Mouse (Mus musculus) hindbrain, embryonic 10.5 days (tissue): ENCODE data around the gene Cpm. TPM values are rescaled to one million over a fixed set of nuclear protein-coding genes. Genes with fewer than 3 reads are reported as not detected.
"Not testable (repeated sequence)": the region's sequence is repeated elsewhere in the genome, so short reads cannot be mapped to it uniquely, and the experiment has no call there.

Source experiments
- DNase-seq: peaks from one replicate; pipeline ENCODE4 v3.0.0-alpha.2; 2017; ENCODE audit warnings: low spot score
- H3K27ac ChIP-seq: fragments of 300-500 bp; sonication (generic); 2 replicates; pipeline ENCODE4 v1.5.1; 2016; ENCODE audit warnings: mild to moderate bottlenecking, moderate library complexity
- H3K27me3 ChIP-seq: fragments of 300-500 bp; sonication (generic); 2 replicates; pipeline ENCODE4 v1.6.1; 2016; ENCODE audit warnings: mild to moderate bottlenecking; ENCODE audit not compliant: poor library complexity, insufficient read depth, severe bottlenecking
- H3K36me3 ChIP-seq: fragments of 300-500 bp; sonication (generic); 2 replicates; pipeline ENCODE4 v1.6.1; 2016; ENCODE audit warnings: mild to moderate bottlenecking, moderate library complexity
- H3K4me1 ChIP-seq: fragments of 300-500 bp; sonication (generic); replicated peaks from 2 replicates; pipeline ENCODE4 v1.6.1; 2016; ENCODE audit warnings: mild to moderate bottlenecking
- H3K4me3 ChIP-seq: fragments of 300-500 bp; sonication (generic); 2 replicates; pipeline ENCODE4 v1.5.1; 2016; ENCODE audit warnings: mild to moderate bottlenecking, moderate library complexity
- H3K9me3 ChIP-seq: fragments of 300-500 bp; sonication (generic); 2 replicates; pipeline ENCODE4 v1.6.1; 2016; ENCODE audit warnings: mild to moderate bottlenecking, moderate library complexity
- WGBS: fragments of 180-500 bp; shearing (Covaris S2); methylation state at CpG from one replicate; pipeline ENCODE4 v1.1.7; 2016; 5-methylcytosine and 5-hydroxymethylcytosine counted together
- polyA plus RNA-seq: library from polyadenylated mRNA; unstranded; fragments of >200 nt; fragmentation: Nextera tagmentation; extraction: Ambion mirVana; gene quantifications from 2 replicates; pipeline ENCODE4 v1.2.1, GENCODE M21; 2016

The Cpm gene
- polyA plus RNA-seq, 1 experiment from 2014 or later, result 5.9 TPM

DNA sequence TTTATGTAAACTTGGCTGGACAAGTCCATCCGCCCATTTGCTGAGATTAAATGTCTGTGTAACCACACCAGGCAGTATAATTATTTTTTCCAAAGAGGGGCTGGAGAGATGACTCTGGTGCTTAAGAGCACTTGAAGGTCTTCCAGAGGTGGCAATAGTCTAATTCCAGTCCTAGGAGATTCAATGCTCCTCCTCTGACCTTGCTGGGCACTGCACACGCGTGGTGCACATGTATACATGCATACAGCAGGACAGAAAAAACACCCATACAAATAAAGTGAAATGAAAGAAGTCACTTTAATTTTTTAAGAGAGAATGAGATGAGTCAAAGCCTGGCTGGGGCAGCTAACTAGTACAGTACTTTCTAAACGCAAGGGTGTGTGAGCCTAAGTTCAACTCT lies 70.6 kb downstream of the Cpm start:
- no peak overlapping the region for H3K4me3 ChIP-seq
- no peaks in the 10 kb centered on the region for H3K4me1 ChIP-seq
- no peak overlapping the region for H3K27ac ChIP-seq
- H3K9me3 ChIP-seq, result no peaks in the 10 kb centered on the region
- no peak for DNase-seq
- no peaks in the 10 kb centered on the region for H3K27me3 ChIP-seq
- WGBS, result 95% methylated on average over 4 of the region's 4 CpGs
- H3K36me3 ChIP-seq, result peaks cover 100% of the 10 kb centered on the region

DNA sequence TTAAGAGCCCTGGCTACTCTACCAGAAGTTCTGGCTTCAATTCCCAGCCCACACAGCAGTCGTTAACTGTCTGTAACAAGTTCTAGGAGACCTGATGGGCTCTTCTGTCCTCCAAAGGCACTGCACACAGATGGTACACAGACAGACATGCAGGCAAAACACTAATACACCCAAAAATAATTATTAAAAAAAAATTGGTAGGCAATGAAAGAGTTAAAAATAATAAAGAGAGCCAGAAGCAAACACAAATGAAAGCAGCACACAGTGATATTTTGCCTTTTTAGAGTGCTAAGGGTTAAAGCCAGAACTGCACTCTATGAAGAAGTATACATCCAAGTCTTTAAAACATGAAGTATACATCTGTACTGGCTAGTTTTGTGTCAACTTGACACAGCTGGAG lies 71.2 kb downstream of the Cpm start:
- no peaks in the 10 kb centered on the region for H3K9me3 ChIP-seq
- no peak overlapping the region for H3K27ac ChIP-seq
- no peaks in the 10 kb centered on the region for H3K27me3 ChIP-seq
- 98% methylated on average over 1 of the region's 1 CpGs for WGBS
- no peak overlapping the region for H3K4me3 ChIP-seq
- DNase-seq, result no peak
- no peaks in the 10 kb centered on the region for H3K4me1 ChIP-seq
- H3K36me3 ChIP-seq, result peaks cover 100% of the 10 kb centered on the region

DNA sequence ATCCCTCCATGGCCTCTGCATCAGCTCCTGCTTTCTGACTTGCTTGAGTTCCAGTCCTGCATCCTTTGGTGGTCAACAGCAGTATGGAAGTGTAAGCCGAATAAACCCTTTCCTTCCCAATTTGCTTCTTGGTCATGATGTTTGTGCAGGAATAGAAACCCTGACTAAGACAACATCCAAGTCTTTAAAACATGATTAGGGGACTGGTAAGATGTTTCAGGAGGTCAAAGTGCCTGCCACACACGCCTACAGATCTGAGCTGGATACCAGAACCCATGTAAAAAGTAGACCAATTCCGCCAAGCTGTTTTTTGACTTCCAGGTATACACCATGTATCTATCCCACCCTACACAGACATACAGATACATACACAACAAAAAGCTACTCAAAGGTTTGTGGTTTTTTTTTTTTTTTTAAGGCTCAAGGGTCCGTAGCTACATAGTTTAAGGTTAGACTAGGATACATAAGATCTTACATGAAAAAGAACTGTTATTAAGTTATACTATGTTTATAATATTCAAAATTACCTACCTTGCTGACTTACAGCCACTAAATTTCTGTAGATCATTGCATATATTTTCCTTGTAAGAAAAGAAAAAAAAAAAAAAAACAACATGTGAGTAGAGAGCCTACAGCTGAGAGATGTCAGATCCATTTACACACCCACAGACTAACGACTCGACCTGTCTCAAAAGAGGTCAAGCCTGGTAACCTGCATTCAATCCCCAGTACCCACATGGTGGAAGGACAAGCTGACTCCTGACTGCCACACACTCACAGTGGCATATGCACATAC lies 71.9 kb downstream of the Cpm start:
- peaks cover 100% of the 10 kb centered on the region for H3K36me3 ChIP-seq

DNA sequence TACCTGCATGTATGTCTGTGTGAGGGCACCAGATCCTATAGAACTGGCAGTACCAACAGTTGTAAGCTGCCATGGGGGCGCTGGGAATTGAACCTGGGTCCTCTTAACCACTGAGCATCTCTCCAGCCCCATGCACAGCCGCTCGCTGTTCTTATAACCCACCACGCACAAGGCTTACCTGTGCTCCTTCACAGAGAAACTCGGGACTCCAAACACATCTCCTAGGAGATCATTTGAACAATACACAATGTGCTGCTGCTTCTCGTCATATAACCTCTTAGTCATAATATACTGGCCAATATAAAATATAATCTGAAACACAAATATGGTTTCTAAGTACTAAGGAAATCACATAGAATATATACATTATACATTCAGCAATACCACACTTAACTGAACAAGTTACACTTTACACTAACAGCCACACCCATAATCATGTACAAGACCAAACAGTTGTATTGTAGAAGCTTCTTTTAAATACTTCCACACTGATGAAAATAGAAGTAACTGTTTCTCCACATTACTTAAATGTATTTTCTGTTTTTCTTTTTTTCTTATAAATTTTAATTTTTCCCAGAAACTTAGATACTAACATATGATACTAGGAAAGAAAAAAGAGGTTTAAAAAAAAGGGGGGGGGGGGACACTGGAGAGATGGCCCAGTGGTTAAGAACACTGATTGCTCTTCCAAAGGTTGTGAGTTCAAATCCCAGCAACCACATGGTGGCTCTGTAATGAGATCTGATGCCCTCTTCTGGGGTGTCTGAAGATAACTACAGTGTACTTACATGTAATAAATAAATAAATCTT lies 72.9 kb downstream of the Cpm start:
- DNase-seq, result no peak
- Histone ChIP-seq H3K27me3 (no peaks in the 10 kb centered on the region), H3K4me3 (no peak overlapping the region), H3K4me1 (no peaks in the 10 kb centered on the region; the same call in 1 of the 2 replicates), H3K9me3 (no peaks in the 10 kb centered on the region), H3K36me3 (peaks cover 100% of the 10 kb centered on the region), H3K27ac (no peak overlapping the region)
- 98% methylated on average over 6 of the region's 6 CpGs for WGBS

More for the DNA sequence above, 71.9 kb downstream of the Cpm start:
- no peak for DNase-seq
- no peaks in the 10 kb centered on the region for H3K27me3 ChIP-seq
- no peak overlapping the region for H3K4me3 ChIP-seq
- H3K27ac ChIP-seq, result no peak overlapping the region
- H3K4me1 ChIP-seq, result no peaks in the 10 kb centered on the region
- 91% methylated on average over 6 of the region's 6 CpGs for WGBS
- no peaks in the 10 kb centered on the region for H3K9me3 ChIP-seq

DNA sequence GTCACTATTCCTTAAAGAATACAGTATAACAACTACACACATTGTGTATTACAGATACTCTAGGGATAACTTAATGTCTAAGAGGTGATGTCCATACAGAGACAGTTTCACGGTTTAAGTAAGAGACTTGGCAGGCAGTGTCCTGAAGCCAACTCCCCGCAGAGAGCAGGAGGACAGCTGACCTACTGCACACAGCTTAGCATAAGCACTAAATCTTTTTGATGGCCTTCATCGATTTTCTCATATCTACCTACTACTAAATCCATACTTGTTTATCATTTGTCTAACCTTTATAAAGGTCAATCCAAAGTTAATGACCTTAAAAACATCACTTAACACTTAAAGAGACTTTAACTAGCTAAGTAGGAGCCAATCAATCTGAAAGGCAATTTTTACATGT lies 74.2 kb downstream of the Cpm start:
- no peak for DNase-seq
- WGBS, result 95% methylated on average over 3 of the region's 3 CpGs
- peaks cover 100% of the 10 kb centered on the region for H3K36me3 ChIP-seq

DNA sequence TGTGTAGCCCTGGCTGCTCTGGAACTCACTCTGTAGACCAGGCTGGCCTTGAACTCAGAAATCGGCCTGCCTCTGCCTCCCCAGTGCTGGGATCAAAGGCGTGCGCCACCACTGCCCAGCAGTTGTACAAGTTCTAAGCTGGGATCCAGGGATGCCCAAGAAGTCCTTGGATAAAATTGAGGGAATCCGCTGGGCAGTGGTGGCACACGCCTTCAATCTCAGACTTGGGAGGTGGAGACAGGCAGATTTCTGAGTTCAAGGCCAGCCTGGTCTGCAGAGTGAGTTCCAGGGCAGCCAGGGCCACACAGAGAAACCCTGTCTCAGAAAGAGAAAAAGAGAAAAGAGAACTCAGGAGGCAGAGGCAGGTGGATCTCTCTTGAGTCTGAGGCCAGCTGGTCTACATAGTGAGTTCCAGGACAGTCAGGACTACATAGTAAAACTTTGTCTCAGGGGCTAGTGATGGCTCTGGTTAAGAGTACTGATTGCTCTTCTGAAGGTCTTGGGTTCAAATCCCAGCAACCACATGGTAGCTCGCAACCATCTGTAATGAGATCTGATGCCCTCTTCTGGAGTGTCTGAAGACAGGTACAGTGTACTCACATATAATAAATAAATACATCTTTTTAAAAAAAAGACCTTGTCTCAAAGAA lies 75.1 kb downstream of the Cpm start:
- 98% methylated on average over 6 of the region's 6 CpGs for WGBS
- H3K4me1 ChIP-seq, H3K27ac ChIP-seq, H3K27me3 ChIP-seq, H3K4me3 ChIP-seq, H3K9me3 ChIP-seq, DNase-seq: not testable (repeated sequence)
- H3K36me3 ChIP-seq, result peaks cover 99% of the 10 kb centered on the region

More for the DNA sequence above, 74.2 kb downstream of the Cpm start:
- Histone ChIP-seq H3K4me3 (no peak overlapping the region), H3K4me1 (no peaks in the 10 kb centered on the region; the same call in 1 of the 2 replicates), H3K9me3 (no peaks in the 10 kb centered on the region), H3K27ac (no peak overlapping the region), H3K27me3 (no peaks in the 10 kb centered on the region)

DNA sequence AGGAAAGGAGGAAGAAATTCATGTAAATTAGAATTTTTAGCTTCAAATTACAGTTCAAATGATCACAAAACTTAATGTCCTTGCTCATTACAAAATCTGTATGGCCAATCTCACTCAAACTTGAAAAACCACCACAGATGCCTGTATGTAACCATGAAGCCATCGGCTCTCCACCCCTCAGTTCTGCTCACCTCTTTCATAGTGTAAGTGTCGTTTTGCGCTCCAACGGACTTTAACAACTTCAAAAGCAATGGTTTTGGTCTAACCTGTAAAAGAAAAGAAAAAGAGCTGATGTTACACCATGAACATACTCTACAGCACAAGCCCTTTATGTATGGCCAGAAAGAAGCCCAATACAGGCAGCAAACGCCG lies 75.7 kb downstream of the Cpm start:
- peaks cover 94% of the 10 kb centered on the region for H3K36me3 ChIP-seq
- H3K4me1 ChIP-seq, result peaks cover 10% of the 10 kb centered on the region
- WGBS, result 98% methylated on average over 6 of the region's 6 CpGs
- H3K4me3 ChIP-seq, result no peak overlapping the region
- no peaks in the 10 kb centered on the region for H3K9me3 ChIP-seq
- no peaks in the 10 kb centered on the region for H3K27me3 ChIP-seq
- no peak overlapping the region for H3K27ac ChIP-seq
- DNase-seq, result no peak

DNA sequence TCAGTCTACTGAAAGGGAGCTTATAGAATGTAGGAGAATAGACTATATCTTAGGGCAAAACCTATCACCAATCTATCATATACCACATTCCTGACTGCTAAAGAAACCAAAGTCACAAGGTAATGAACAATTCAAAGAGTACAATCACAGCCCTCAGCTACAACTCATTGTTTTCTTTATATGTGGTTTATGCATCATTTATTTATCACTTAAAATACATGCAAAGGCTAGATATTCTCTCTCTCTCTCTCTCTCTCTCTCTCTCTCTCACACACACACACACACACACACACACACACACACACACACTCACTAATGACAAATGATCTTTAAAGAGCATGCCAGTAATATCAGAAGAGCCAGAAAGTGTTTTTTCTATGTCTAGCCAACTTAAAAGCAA lies 76.5 kb downstream of the Cpm start:
- Histone ChIP-seq H3K36me3 (peaks cover 86% of the 10 kb centered on the region), H3K9me3 (no peaks in the 10 kb centered on the region), H3K4me1 (peaks cover 10% of the 10 kb centered on the region), H3K27ac (no peak overlapping the region), H3K27me3 (no peaks in the 10 kb centered on the region), H3K4me3 (no peak overlapping the region)
- DNase-seq, result no peak

DNA sequence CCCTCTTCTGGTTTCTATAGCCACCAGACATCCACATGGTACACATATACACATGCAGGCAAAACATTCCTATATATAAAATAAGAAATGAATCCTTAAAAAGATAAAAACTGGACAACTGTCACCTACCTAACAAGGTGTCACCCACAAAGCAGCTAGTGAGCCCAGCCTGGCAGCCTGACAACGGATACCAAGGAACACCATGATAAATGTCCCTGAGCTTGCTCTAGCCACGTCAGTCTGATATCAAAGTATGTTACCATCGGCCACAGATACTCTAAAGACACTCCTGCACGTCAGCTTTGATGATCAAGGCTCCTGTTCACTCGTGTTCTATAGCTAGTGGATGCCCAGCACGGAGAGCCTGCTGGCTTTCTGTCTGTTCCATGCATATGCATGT lies 77.1 kb downstream of the Cpm start:
- DNase-seq, result no peak
- Histone ChIP-seq H3K9me3 (no peaks in the 10 kb centered on the region), H3K4me1 (peaks cover 14% of the 10 kb centered on the region), H3K36me3 (peaks cover 79% of the 10 kb centered on the region), H3K27me3 (no peaks in the 10 kb centered on the region), H3K27ac (no peak overlapping the region), H3K4me3 (no peak overlapping the region)
- 92% methylated on average over 6 of the region's 6 CpGs for WGBS

DNA sequence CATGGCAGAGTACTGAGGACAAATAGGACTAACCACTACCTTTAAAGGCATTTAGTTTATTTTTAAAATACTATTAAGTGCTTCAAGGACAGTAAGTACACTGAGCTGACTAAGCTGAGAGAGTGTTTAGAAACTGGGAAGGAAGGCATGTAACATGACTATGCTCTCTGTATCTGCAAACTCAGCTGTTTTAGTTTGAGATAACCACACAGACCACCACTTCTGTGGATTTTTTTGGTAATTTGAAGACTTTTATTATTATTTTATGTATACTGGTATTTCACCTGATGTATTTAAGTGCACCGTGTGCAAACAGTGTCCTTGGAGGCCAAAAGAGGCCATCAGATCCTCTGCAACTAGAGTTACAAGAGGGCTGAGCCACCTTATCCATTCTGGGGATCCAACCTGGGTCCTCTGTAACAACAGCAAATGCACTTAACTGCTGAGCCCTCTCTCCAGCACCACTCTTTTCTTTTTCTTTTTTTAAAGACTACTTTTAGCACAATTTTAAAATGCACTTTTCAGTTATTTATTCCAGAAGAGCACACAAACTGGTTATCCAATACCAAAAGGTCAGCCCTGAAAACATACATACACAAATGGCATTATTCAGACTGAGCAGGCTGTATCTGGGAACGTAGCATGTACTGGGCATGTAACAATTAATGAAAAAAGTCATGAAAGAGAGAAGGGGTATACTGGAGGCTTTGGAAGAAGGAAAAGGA lies 78.0 kb downstream of the Cpm start:
- no peak for DNase-seq
- 95% methylated on average over 2 of the region's 2 CpGs for WGBS
- no peaks in the 10 kb centered on the region for H3K9me3 ChIP-seq
- H3K4me1 ChIP-seq, result peaks cover 17% of the 10 kb centered on the region
- no peaks in the 10 kb centered on the region for H3K27me3 ChIP-seq
- H3K27ac ChIP-seq, result no peak overlapping the region
- no peak overlapping the region for H3K4me3 ChIP-seq
- H3K36me3 ChIP-seq, result peaks cover 71% of the 10 kb centered on the region

DNA sequence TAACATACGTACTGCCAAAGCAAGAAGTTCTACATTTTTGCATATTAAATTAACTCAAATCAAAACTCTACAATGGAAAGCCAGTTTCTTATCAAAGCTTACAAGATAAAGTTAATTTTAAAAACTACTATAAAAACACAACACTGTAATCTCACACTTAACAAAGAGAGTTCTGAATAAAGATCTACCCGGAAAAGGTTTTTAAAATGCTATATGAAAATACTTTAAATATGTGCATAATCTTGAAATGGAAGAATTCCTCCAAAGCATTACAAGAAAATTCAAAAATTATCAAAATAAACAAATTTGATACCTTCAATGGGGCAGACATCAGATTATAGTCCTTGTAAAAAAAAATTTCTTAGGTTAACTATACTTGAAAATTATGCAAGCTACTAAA lies 79.1 kb downstream of the Cpm start:
- H3K36me3 ChIP-seq, result peaks cover 60% of the 10 kb centered on the region
- no peaks in the 10 kb centered on the region for H3K9me3 ChIP-seq
- no peaks in the 10 kb centered on the region for H3K27me3 ChIP-seq
- no peak for DNase-seq
- no peak overlapping the region for H3K27ac ChIP-seq
- no peak overlapping the region for H3K4me3 ChIP-seq
- H3K4me1 ChIP-seq, result peaks cover 17% of the 10 kb centered on the region
- 95% methylated on average over 2 of the region's 2 CpGs for WGBS

DNA sequence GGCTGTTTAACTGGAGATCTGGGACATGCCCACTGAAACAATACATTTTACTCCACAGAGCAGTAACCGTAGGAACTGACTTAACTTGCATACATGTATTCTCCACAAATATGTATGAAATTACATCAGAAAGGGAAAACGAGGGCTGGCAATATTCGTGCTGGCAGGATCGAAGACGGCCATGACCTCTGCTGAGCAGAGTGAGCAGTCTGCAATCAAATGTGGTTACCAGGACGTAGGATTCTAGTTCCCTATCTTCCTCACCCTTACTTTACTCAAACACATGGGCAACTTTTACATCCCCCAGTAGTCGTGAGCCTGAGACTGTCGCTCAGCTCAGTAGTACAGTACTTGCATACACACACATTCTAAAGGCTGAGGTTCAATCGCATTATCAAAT lies 79.6 kb downstream of the Cpm start:
- peak overlapping the region; percentile 80 for H3K4me3 ChIP-seq
- H3K27ac ChIP-seq, result no peak overlapping the region
- H3K27me3 ChIP-seq, result no peaks in the 10 kb centered on the region
- WGBS, result 88% methylated on average over 9 of the region's 9 CpGs
- peaks cover 17% of the 10 kb centered on the region for H3K4me1 ChIP-seq
- no peaks in the 10 kb centered on the region for H3K9me3 ChIP-seq
- no peak for DNase-seq
- H3K36me3 ChIP-seq, result peaks cover 55% of the 10 kb centered on the region
